Mouse (Mus musculus) intestine, embryonic 16.5 days (tissue): ENCODE results near the gene Lrmda. TPM values are rescaled to one million over a fixed set of nuclear protein-coding genes. Genes with fewer than 3 reads are reported as not detected.
A peak's percentile ranks its signal among the peaks of the same experiment; 100 is the strongest.

Source experiments
- ATAC-seq: fragments of 200-750 bp; cut with Nextera tagmentation; 2 replicates; pipeline ENCODE4 v1.8.0; 2017; ENCODE audit warnings: moderate TSS enrichment, moderate library complexity
- H3K27ac ChIP-seq: fragments of 300-500 bp; sonication (generic); 2 replicates; pipeline ENCODE4 v1.5.1; 2014; ENCODE audit warnings: mild to moderate bottlenecking, low read length
- H3K27me3 ChIP-seq: fragments of 300-500 bp; sonication (generic); replicated peaks from 2 replicates; pipeline ENCODE4 v1.6.1; 2014; ENCODE audit warnings: low read length, control low read depth, mixed read lengths; ENCODE audit not compliant: control insufficient read depth, insufficient read depth
- H3K36me3 ChIP-seq: fragments of 300-500 bp; sonication (generic); 2 replicates; pipeline ENCODE4 v1.6.1; 2014; ENCODE audit warnings: low read length, control low read depth; ENCODE audit not compliant: control insufficient read depth, insufficient read depth
- H3K4me1 ChIP-seq: fragments of 300-500 bp; sonication (generic); 2 replicates; pipeline ENCODE4 v1.6.1; 2014; ENCODE audit warnings: low read length, control low read depth, mixed read lengths; ENCODE audit not compliant: control insufficient read depth, insufficient read depth
- H3K4me2 ChIP-seq: fragments of 300-500 bp; sonication (generic); 2 replicates; pipeline ENCODE4 v1.6.1; 2014; ENCODE audit warnings: low read depth, low read length, control low read depth
- H3K4me3 ChIP-seq: fragments of 300-500 bp; sonication (generic); 2 replicates; pipeline ENCODE4 v1.5.1; 2014; ENCODE audit warnings: mild to moderate bottlenecking, low read length
- H3K9ac ChIP-seq: fragments of 300-500 bp; sonication (generic); 2 replicates; pipeline ENCODE4 v1.6.1; 2014; ENCODE audit warnings: low read depth, low read length
- H3K9me3 ChIP-seq: fragments of 300-500 bp; sonication (generic); 2 replicates; pipeline ENCODE4 v1.6.1; 2016; ENCODE audit warnings: low read length, control low read depth; ENCODE audit not compliant: control insufficient read depth
- WGBS: fragments of 180-500 bp; shearing (Covaris S2); extraction: QIAGEN DNeasy Blood & Tissue Kit; methylation state at CpG from one replicate; pipeline ENCODE4 v1.1.7; 2014; 5-methylcytosine and 5-hydroxymethylcytosine counted together
- polyA plus RNA-seq: library from polyadenylated mRNA; unstranded; fragments of >200 nt; fragmentation: Nextera tagmentation; extraction: Ambion mirVana; gene quantifications from 2 replicates; pipeline ENCODE4 v1.2.1, GENCODE M21; 2015

The Lrmda gene
- polyA plus RNA-seq, 1 experiment from 2014 or later, result 0.53 TPM

- Histone ChIP-seq H3K4me3 (no peak overlapping the region), H3K27ac (peak overlapping the region; percentile 20), H3K9me3 (no peaks in the 10 kb centered on the region), H3K36me3 (no peaks in the 10 kb centered on the region), H3K27me3 (no peaks in the 10 kb centered on the region), H3K9ac (no peak overlapping the region), H3K4me1 (peaks cover 28% of the 10 kb centered on the region), H3K4me2 (no peak overlapping the region)
- WGBS, result 44% methylated on average over 14 of the region's 14 CpGs
- ATAC-seq, result peak; percentile 50
Measured at GRCm38 (mm10) chr14:22051941-22052664, 32.6 kb downstream of the Lrmda start.

DNA sequence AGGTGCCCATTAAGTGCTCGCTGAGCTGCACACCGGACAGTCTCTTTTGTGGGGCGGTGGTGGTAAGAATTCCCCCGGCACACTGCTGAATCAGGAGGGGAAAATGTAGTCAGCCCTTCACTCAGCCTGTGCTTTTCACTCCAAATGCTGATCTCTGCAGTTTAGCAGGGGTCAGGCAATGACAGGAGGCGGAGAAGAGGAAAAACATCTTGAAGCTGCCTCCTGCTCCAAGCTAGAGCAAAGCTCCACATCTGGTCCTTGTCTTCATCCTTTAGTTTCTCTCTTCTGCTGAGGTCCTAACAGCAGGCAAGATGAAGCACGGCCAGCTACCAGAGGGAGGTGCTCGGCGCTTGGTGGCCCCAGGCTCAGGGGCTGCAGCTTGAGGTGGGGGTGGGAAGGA, 36.1 kb downstream of the Lrmda start:
- Histone ChIP-seq H3K9me3 (no peaks in the 10 kb centered on the region), H3K9ac (peak overlapping the region; percentile 38; the same call in 1 of the 2 replicates), H3K4me1 (peaks cover 28% of the 10 kb centered on the region), H3K36me3 (no peaks in the 10 kb centered on the region), H3K27me3 (peaks cover 3% of the 10 kb centered on the region; the same call in 1 of the 2 replicates), H3K4me3 (no peak overlapping the region), H3K27ac (peak overlapping the region; percentile 68), H3K4me2 (no peak overlapping the region)
- ATAC-seq, result peak; percentile 63
- 44% methylated on average over 8 of the region's 8 CpGs for WGBS

GRCm38 (mm10) chr14:22056246-22056645, 36.7 kb downstream of the Lrmda start:
- no peak for ATAC-seq
- Histone ChIP-seq H3K9me3 (no peaks in the 10 kb centered on the region), H3K36me3 (no peaks in the 10 kb centered on the region), H3K9ac (no peak overlapping the region), H3K4me2 (no peak overlapping the region), H3K27me3 (peaks cover 3% of the 10 kb centered on the region; the same call in 1 of the 2 replicates), H3K4me1 (peaks cover 28% of the 10 kb centered on the region), H3K27ac (peak overlapping the region; percentile 68), H3K4me3 (no peak overlapping the region)
- 77% methylated on average over 4 of the region's 4 CpGs for WGBS

- H3K4me1 ChIP-seq, result peaks cover 22% of the 10 kb centered on the region
- 49% methylated on average over 1 of the region's 1 CpGs for WGBS
- H3K27ac ChIP-seq, result no peak overlapping the region
- H3K36me3 ChIP-seq, result no peaks in the 10 kb centered on the region
- H3K4me3 ChIP-seq, result no peak overlapping the region
- no peaks in the 10 kb centered on the region for H3K9me3 ChIP-seq
- ATAC-seq, result no peak
- H3K27me3 ChIP-seq, result peaks cover 3% of the 10 kb centered on the region; the same call in 1 of the 2 replicates
- H3K9ac ChIP-seq, result no peak overlapping the region
- no peak overlapping the region for H3K4me2 ChIP-seq
Measured at GRCm38 (mm10) chr14:22058729-22059128, 39.2 kb downstream of the Lrmda start.

- Histone ChIP-seq H3K4me2 (no peak overlapping the region), H3K9ac (no peak overlapping the region), H3K27ac (no peak overlapping the region), H3K4me1 (peaks cover 22% of the 10 kb centered on the region), H3K36me3 (no peaks in the 10 kb centered on the region), H3K27me3 (peaks cover 3% of the 10 kb centered on the region; the same call in 1 of the 2 replicates), H3K9me3 (no peaks in the 10 kb centered on the region), H3K4me3 (no peak overlapping the region)
- no peak for ATAC-seq
- 77% methylated on average over 6 of the region's 6 CpGs for WGBS
Measured at GRCm38 (mm10) chr14:22059348-22059861, 39.9 kb downstream of the Lrmda start.

GRCm38 (mm10) chr14:22060787-22061186, 41.3 kb downstream of the Lrmda start:
- Histone ChIP-seq H3K27me3 (peaks cover 3% of the 10 kb centered on the region; the same call in 1 of the 2 replicates), H3K36me3 (no peaks in the 10 kb centered on the region), H3K4me1 (peaks cover 11% of the 10 kb centered on the region), H3K27ac (no peak overlapping the region), H3K9ac (no peak overlapping the region), H3K4me3 (no peak overlapping the region), H3K4me2 (no peak overlapping the region), H3K9me3 (no peaks in the 10 kb centered on the region)
- no peak for ATAC-seq
- 75% methylated on average over 7 of the region's 7 CpGs for WGBS

- ATAC-seq, result no peak
- Histone ChIP-seq H3K4me2 (no peak overlapping the region), H3K4me3 (no peak overlapping the region), H3K36me3 (no peaks in the 10 kb centered on the region), H3K27ac (no peak overlapping the region), H3K4me1 (no peaks in the 10 kb centered on the region), H3K9ac (no peak overlapping the region), H3K27me3 (peaks cover 3% of the 10 kb centered on the region; the same call in 1 of the 2 replicates), H3K9me3 (no peaks in the 10 kb centered on the region)
- 78% methylated on average over 9 of the region's 9 CpGs for WGBS
Measured at GRCm38 (mm10) chr14:22062117-22062855, 42.8 kb downstream of the Lrmda start.

- H3K27ac ChIP-seq, result no peak overlapping the region
- WGBS, result 36% methylated on average over 2 of the region's 2 CpGs
Measured at GRCm38 (mm10) chr14:22069169-22069568, 49.7 kb downstream of the Lrmda start.

DNA sequence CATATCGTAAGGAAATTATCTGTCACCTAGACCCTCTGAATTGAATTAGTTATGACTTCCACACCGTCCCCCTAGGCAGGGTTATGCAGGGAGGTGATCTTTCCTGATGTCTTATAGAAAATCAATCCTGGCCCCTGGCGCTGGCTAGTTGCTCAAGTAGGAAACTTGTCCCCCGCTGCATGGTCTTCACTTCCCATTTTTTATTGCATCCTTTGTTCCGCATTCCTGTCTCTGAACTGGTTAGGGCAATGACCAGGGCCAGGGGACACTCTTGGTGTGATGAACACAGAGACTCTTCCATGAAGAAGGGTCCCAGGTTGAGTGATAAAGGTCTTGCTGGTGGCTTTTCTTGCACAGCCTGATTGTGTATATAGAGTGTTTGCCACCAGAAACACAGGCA, 53.9 kb downstream of the Lrmda start:
- Histone ChIP-seq H3K4me3 (no peak overlapping the region), H3K27ac (no peak overlapping the region), H3K4me2 (no peak overlapping the region), H3K36me3 (no peaks in the 10 kb centered on the region), H3K9ac (no peak overlapping the region), H3K27me3 (no peaks in the 10 kb centered on the region), H3K9me3 (no peaks in the 10 kb centered on the region), H3K4me1 (peaks cover 4% of the 10 kb centered on the region; the same call in 1 of the 2 replicates)
- no peak for ATAC-seq
- WGBS, result 91% methylated on average over 5 of the region's 5 CpGs

More at GRCm38 (mm10) chr14:22069169-22069568, 49.7 kb downstream of the Lrmda start:
- Histone ChIP-seq H3K9ac (no peak overlapping the region), H3K4me2 (no peak overlapping the region), H3K36me3 (no peaks in the 10 kb centered on the region), H3K4me1 (peaks cover 4% of the 10 kb centered on the region; the same call in 1 of the 2 replicates), H3K27me3 (no peaks in the 10 kb centered on the region), H3K4me3 (no peak overlapping the region), H3K9me3 (no peaks in the 10 kb centered on the region)
- no peak for ATAC-seq
